Mouse (Mus musculus) retina, embryonic 14.5 days (tissue): ENCODE measurements at regions not wholly inside any gene's neighbourhood (a gene's known extent, or its start where the extent isn't known, plus 50 kb on each side); places are given as distances from the start of the nearest gene placed in this dataset.
"Not testable (repeated sequence)": the region's sequence is repeated elsewhere in the genome, so short reads cannot be mapped to it uniquely, and the experiment has no call there.

Experiments
- DNase-seq: peaks from one replicate; pipeline ENCODE4 v3.0.0-alpha.2; 2015; ENCODE audit warnings: low spot score

GRCm38 (mm10) chr1:30751138-30751907 is 122.4 kb downstream of the Phf3 start:
- no peak for DNase-seq

- DNase-seq: no peak
These were observed 131.8 kb downstream of the Phf3 start for GRCm38 (mm10) chr1:30741955-30742354.

GRCm38 (mm10) chr1:30740831-30741230 is 132.9 kb downstream of the Phf3 start:
- peak; percentile 15 for DNase-seq

DNA sequence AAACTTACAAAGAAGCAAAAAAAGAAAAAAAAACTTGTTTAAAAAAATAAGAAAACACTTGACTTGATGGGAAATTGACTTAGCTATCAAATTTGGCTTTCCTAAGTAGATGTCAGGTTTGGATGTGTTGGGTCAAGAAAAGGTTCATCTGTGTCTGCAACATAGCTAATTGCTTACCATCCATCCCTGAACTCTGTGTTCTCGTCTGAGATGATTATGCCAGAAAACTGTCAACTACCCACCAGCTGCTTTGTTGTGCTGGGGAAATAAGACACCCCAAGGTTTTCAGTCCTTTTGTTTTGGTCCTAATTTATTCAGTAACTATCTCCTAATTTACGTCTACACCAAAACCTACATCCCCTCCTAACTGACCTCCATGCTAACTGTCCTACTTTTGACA is 152.2 kb downstream of the Phf3 start:
- no peak for DNase-seq

DNA sequence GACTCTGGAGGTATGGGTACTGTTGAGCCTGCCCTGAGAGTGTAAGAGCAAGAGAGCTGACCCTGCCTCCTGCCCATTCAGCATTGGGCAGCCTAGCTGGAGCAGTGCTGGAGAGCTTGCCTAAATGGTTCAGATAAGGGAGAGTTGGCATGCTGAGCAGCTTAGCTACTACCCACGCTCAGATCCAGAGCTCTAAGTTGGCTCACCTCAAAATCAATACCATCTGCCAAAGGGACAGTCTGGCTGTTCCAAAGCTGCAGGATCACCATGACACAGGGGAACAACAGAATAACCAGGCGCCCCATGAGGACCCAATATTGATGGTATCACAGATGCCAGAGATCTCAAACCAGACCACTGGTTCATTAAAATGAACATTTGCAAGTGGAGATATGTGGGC is 152.9 kb downstream of the Phf3 start:
- DNase-seq: no peak

DNA sequence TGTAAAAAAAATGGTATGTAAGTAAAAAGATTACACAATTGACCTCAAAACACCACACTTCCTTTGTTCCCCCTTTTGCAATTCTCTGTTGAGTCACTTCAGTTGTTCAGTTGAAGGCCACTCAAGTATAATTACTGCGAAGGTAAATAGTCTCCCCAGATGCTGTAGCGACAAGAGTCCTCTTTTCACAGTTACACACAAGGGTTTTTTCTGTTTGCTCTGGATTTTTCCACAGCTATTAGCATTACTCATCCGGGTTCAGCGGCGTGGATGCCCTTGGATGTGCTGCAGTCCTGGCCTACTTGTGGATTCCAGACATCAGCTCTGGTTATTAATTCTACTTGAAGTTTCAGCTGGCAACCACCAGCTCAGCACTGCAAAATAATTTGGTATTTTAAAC is 155.1 kb downstream of the Phf3 start:
- DNase-seq: no peak

DNA sequence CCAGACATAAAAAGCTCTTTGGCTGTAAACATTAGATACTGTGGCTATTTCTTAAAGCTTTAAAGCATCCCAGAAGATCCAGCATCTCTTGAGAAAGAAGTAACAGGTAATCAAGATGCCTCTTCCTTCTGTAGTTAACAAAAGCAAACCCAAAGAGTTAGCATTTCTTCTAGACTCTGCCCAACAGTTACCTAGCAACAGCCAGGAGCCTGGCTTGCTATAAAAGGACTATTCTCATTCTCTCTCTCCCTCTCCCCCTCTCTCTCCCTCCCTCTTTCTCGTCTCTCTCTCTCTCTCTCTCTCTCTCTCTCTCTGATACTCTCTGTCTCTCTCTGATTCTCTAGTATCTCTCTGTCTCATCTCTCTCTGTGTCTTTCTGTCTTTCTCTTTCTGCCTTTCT is 157.4 kb downstream of the Phf3 start:
- no peak for DNase-seq

- no peak for DNase-seq
These were observed 172.6 kb downstream of the Phf3 start for GRCm38 (mm10) chr1:30701116-30701515.

DNA sequence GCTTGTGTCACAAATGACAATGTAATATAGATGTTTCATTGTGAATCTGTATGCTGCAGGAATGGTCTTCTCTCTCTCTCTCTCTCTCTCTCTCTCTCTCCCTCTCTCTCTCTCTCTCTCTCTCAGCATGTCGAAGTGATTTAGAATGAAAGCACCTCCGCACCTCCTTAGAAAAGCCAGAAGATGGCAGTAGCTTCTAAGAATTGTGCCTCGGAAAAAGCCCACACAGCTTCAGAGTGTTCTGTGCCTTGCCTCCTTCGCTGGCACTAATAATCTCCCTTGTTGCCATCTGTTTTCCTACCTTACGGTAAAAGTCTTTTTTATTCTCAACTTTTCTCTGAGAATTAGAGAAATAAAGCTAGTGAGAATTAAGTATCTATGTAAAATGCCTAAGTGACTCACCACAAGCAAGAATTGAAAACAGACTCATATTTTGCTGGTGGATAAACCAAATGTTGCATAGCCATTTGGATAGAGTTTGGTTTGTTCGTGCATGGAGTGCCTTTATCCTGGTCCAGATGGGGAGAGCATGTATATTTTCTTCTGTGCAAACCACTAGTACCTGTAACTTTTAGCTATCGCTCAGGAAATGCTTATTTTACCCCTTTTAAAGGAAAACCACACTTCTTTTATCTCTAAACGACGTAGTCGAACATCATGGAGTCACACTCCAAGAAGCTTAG is 173.2 kb downstream of the Phf3 start:
- DNase-seq: peak; percentile 69

- no peak for DNase-seq
These were observed 177.4 kb downstream of the Phf3 start for GRCm38 (mm10) chr1:30696342-30696741.

GRCm38 (mm10) chr1:30685318-30685717 is 188.4 kb downstream of the Phf3 start:
- no peak for DNase-seq

DNA sequence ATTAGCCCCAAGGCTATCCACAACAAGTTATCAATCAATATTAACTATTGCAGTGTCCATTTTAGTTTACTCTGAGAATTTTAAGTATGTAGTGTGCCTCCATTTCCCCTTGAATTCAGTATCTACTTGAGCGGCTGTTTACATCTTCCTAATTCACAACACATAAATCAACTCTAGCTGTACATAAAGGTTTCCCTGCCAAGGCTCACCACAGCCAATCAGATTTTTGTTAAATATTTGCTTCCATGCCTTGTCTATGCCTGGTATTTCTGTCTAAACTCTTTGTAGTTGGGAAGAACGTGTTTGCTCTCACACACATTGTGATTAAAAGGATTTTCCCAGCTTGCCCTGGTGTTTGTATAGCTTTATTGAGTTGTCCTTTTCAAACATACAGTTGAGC is 189.8 kb downstream of the Phf3 start:
- no peak for DNase-seq

- DNase-seq: peak; percentile 55
These were observed 233.9 kb downstream of the Phf3 start for GRCm38 (mm10) chr1:30639807-30640206.

- no peak for DNase-seq
These were observed 241.0 kb downstream of the Phf3 start for GRCm38 (mm10) chr1:30632760-30633159.

DNA sequence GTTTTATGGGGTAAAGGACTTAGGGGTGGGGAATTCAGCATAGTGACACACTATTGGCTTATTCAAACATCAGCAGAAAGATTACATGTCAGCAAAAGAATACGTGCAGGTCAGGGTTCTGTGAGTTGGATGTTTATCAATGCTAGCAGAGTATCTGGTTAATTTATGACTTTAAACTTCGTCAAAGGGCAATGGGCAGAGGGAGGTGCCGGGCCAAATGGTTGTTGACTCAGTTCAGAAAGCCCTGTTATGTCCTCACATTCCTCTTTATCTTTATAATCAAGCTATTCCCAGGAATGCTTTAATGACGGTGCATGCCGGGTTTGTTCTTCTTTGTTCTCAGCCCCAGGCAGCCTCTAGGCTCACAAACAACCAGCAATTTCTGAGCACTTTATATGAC is 245.9 kb downstream of the Phf3 start:
- not testable (repeated sequence) for DNase-seq

- no peak for DNase-seq
These were observed 278.5 kb downstream of the Phf3 start for GRCm38 (mm10) chr1:30595122-30595730.

GRCm38 (mm10) chr1:30594036-30594435 is 279.7 kb downstream of the Phf3 start:
- DNase-seq: no peak

DNA sequence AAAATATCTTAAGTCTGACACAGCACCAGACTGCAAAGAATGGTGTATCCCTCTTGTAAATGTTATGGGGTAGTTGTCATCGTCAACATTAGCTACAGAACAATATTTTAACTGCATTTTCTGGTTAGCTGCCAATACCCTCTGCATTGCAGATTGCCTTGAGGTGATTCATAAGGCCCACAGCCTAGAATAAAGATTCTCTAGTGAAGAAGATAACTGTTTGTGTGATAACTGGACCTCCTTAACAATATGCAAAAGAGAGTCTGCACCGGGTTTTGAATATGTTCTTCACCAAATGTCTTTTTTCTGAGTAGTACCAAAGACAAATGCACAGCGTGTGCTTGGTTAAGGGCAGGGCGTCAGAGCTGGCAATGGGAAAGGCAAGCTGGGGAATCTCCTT is 283.0 kb downstream of the Phf3 start:
- no peak for DNase-seq

DNA sequence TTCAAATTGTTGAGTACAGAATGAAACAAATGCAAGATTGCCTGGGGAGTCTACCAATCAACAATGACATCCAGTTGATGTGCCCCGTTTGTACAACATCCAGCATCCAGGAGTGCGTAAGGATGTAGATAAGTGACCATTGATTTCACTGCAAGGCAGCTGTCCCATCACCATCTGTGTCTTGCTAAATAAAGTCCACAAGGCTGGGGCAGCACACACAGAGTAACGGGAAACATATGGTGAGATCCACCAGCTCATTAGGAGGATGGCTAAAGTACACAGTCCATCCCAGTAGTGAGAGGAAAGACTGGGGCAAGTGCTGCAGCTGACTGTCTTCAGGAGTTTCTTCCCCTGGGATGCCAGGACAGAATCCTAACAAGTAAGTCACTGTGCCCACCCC is 284.8 kb downstream of the Phf3 start:
- no peak for DNase-seq

DNA sequence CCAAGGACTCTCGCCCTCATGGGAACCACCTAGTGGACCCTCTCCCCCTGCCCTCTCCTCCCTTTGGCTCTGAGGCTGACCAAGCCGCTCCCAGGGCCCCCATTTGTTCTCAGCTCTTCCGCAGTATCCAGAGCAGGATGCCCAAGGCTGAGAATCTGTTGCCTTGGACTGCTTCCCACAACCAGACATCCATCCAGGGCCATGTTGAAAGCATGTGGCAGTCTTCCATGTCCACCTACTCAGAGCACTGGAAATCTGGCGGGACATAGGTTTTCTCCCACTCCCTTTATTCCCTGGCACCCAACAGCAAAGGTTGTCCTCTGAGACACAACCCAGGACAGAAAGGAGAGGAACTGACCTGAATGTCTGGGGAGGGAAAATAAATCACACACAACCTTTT is 285.4 kb downstream of the Phf3 start:
- no peak for DNase-seq

DNA sequence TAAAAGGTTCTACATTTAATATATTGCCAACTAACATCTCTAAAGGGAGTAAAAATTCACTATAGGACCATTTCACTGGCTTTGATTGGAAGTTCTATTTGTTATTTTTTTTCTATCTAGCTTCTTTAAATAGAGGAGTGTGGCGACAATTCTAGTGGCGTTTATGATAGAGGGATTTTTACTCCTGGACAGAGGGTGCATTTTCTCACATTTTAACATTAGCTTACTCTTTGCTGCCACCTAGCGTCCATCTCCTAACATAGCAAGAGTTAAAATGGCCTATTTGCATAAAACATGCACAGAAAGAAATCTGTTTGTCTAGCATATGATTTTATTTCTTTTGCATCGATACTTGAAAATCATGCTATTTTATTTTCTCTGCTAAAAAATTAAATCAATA is 288.9 kb downstream of the Phf3 start:
- peak; percentile 84 for DNase-seq

- no peak for DNase-seq
These were observed 289.9 kb downstream of the Phf3 start for GRCm38 (mm10) chr1:30583860-30584259.

- no peak for DNase-seq
These were observed 309.0 kb downstream of the Phf3 start for GRCm38 (mm10) chr1:30564757-30565156.
